Mouse (Mus musculus) spleen, postnatal 10 days (tissue): Measurements from ENCODE around the gene Mrpl33.

Experiments used
- DNase-seq, 2 experiments: peaks; one replicate each; pipeline ENCODE4 v3.0.0; 2021 to 2022; ENCODE audit warnings: low spot score in 2 of 2

Gene Mrpl33

DNA sequence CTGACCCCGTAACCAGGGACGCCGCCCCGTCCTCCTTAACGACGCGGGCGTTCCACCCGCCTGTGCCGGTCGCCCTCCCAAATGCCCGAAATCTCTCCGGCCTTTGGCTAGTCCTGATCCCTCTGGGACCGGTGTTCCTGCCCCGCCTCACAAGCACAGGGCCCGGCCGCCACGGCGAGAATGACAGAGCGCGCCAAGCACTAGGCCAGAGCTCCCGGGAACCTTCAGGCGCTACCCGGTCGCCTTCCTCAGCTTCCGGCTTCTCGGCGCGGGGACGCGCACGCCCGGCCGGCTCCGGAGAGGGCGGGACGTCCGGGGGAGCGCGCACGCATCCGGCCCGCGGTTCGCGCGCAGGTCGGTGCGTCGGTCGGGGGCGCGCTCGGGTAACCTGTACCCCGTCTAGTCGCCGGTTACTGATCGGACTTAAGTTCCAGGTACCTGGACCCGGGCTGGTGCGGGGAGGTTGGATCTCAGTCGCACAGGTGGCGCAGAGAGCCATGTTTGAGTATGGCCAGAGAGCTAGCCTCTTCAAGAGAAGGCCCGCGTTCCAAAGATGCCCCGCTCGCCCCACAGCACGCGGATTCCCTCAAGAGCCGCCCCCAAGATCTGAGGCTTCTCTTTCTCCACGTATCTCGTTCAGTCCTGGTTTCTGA is 101.0 kb downstream of the Mrpl33 start, which contains the start of gene Babam2:
Gene Babam2 (plus strand): TSS at position 41 of the 653 bp plus-strand sequence.
- peak; percentile 94 to 97 for DNase-seq

DNA sequence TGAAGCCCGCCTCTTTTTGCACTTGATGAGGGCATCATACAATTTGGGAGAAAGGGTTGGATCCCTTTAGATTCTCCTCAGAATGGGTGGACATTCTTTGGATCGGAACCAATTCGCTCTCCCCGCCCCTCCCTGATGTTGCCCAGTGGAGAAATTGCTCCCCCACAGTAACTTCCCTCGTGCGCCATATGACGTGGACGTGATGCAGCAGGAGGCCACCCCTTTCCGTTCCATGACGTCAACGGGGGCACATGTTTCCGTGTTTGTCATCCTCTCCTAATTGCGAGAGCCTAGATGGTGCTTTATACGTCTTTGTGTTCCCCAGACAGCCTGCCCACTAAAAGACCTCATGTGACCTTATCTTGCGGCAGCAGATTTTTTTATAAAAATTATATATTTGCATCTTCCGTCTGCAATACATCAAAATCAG is 101.6 kb downstream of the Mrpl33 start:
- peak; percentile 73 to 88 for DNase-seq

DNA sequence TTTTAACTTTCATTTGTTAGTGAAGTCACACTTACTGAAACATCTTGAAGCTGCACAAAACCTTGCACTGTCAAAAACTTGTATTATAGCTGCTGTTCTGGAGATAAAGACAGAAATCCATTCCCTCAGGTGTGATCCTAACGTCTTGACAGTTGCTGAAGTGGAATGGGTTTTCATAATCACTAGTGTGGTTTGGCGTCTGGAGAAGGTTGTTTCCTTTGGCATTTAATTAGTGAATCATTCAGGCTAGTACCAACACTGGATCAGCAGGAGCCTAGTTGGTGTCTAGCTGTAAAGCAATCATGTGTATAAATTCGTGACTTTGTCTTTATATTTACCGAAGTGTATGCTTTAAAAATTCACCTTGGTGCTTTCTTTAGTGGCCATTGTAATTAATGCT is 102.2 kb downstream of the Mrpl33 start:
- no peak for DNase-seq

DNA sequence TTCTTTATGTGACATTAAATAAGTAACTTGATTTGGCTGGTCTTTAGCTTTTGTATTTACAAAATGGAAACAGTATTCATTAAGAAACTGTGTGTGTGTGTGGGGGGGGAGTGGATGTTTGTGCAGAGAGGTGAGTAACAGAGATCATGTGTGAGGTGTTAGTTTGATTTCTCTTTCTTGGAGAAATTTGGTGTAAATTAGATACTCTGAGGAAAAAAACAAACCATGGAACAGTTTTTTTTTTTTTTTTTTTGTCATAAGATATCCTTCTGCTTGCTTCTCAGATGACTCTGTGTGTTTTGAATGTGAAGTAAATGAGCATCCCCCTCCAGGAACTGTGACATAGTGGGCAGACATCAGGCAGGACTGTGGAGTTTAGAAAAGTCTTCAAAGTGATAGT is 102.7 kb downstream of the Mrpl33 start:
- DNase-seq, result no peak

DNA sequence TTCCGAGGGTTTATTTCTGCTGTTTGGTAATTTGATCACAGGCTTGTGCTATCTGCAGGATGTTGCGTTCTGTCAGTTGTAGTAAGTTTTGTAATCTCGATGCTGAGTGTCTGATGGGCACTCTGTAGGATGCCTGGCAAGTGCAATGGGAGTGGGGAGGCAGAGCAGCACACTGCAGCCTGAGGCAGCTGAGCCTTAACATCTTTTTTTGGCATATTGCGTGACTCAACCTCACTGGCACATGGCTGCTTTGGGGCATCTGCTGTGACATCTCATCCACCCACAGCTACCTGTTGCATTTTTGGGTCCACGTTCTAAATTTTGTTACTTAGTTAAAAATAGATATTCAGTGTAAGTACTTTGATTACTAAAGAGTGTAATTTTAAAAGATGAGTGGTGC is 108.2 kb downstream of the Mrpl33 start:
- no peak for DNase-seq

DNA sequence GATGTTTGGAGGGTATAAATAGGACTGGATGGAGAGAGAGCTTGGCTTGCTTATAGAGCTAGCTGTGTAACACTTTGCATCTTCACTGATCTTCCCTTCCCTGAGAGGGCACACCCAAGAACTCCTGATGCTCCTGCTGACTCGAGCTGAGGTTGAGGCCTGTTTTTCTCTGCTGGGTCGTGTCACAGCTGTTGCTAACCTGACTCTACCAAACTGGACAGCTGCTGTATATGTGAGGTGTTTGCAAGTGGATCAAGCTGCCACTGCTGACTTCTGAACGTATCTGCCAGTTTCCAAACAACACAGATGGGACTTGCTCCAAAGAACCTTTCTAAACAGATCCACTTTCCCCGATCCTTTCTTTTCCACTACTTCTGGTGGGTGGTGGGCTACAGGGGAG is 110.1 kb downstream of the Mrpl33 start:
- DNase-seq, result no peak

DNA sequence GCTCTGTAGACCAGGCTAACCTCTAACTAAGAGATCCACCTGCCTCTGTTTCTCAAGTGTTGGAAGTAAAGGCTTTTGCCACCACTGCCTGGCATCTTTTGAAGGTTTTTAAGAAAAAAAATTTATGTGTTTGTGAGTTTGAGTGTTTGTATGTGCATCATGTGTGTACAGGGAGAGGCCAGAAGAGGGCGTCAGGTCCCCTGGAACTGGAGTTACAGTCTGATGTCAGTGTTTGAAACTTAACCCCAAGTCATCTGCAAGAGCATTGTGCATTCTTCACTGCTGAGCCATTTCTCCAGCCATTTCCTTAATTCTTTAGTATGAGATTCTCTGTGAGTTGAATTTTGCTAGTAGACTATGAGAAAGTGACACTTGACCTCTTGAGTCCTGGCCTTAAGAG is 112.7 kb downstream of the Mrpl33 start:
- peak in 1 of 2 experiments; percentile 53 for DNase-seq

DNA sequence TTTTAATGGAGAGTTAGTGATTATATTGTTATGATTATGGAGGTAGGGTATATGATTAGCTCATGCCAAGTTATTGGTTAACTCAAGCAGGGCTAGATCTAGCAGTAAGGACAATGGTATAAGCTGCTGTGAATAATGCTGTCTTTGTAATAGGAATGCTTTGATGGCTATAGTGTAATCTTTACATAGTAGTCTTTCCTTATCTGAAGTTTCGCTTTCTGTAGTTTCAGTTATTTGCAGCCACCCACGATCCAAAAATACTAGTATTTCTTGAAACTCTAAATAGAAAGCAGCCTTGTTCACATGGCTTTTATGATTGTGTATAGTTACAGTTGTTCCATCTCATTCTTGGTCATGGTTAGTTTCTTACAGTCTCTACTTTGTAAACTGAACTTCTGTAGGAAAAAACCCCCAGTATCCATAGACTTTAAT is 116.6 kb downstream of the Mrpl33 start:
- DNase-seq, result no peak

DNA sequence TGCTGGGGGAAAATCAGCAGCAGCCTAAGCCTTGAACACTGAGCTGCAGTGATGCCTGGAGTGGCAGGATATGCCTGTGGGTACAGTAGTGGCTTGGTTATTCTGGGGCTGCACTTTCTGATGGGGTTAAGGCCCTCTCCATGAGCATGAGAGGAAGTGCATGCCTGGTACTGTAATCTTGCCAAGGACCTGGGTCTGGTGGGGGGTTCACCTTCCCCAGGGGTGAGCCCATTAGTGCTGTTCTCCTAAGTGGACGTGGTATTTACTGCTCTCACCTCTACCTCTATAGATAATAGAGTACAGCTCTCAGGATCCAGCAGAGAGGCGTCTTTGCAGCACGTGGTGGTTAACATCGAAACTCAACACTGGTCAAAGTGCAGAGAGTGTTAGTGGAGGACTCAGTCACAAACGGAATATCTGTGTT is 117.1 kb downstream of the Mrpl33 start:
- DNase-seq, result no peak
